Mouse (Mus musculus): Measurements from ENCODE around the gene Cdh23.

DNA sequence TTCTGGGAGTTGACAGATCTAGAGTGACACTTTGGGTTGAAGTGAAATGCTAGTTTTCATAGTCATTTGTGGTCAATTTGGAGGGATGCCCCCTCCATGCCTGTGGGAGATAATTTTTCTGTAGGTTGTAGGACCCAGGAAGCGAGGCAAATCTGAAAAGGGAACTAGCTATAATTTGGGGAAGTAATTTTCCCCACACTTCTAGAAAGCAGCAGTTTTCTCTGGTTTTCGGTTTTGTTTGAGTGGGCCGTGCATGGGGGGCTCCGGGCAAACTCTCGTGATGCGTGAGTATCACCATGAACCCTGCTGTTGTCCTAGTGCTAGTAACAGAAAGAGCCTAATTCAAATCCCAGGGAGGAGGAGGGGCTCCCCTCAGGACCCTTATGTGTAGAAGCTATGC lies 412.0 kb downstream of the Cdh23 start:
- TF ChIP-seq POLR2A (IDR thresholded peaks at IDR 0.05; ENCODE audit: borderline replicate concordance, extremely low read depth, insufficient read depth, insufficient read length, poor library complexity, severe bottlenecking) (no peak), CTCF (IDR thresholded peaks at IDR 0.05; ENCODE audit: borderline replicate concordance, extremely low read depth, insufficient read depth, insufficient read length) (no peak)

All from brain, embryonic 14.5 days (tissue).